Comparison of ENCODE assay signal across 13 mouse cellular contexts in genomic region chr19:27317337-27317736, GRCm38 (mm10). TPM values are rescaled to one million over a fixed set of nuclear protein-coding genes. Genes with fewer than 3 reads are reported as not detected.
DNase-seq lines count a peak whose midpoint lies in the region; ATAC-seq and TF ChIP-seq lines count a peak whose summit lies in the region.
"Had no signal": no experiment of that assay in that cellular context is flagged by ENCODE, and none has a peak within 500 bp of the region (broad histone marks: within the 10 kb centered on the region; RNA-seq: fewer than 3 reads in every experiment).

No protein-coding gene starts in this region.

- ATAC-seq in heart, embryonic 12.5 days (ENCODE audit: insufficient number of reproducible peaks, low FRiP score): no peak
- ATAC-seq in midbrain, embryonic 14.5 days (ENCODE audit: low FRiP score, low TSS enrichment): no peak
- ATAC-seq in midbrain, embryonic 13.5 days: no peak
- ATAC-seq: Patski had no signal

- no peaks in the 10 kb centered on the region for H3K36me3 ChIP-seq in heart, embryonic 12.5 days
- no peaks in the 10 kb centered on the region for H3K36me3 ChIP-seq in midbrain, embryonic 14.5 days (ENCODE audit: control insufficient read depth, insufficient read depth, low read length)
- no peaks in the 10 kb centered on the region for H3K36me3 ChIP-seq in midbrain, embryonic 13.5 days
- no peaks in the 10 kb centered on the region for H3K36me3 ChIP-seq in thymus, adult 2 months (ENCODE audit: control insufficient read depth, insufficient read depth, low read length)

- no peaks in the 10 kb centered on the region for H3K9me3 ChIP-seq in heart, embryonic 12.5 days (replicated peaks)
- no peaks in the 10 kb centered on the region for H3K9me3 ChIP-seq in midbrain, embryonic 14.5 days (ENCODE audit: control insufficient read depth, low read length)
- H3K9me3 ChIP-seq in midbrain, embryonic 13.5 days: no peaks in the 10 kb centered on the region

- H3K9ac ChIP-seq in heart, embryonic 12.5 days: no peak overlapping the region
- H3K9ac ChIP-seq in midbrain, embryonic 14.5 days (replicated peaks; ENCODE audit: low read length): no peak overlapping the region
- H3K9ac ChIP-seq in midbrain, embryonic 13.5 days (replicated peaks): no peak overlapping the region
- H3K9ac ChIP-seq: lung, embryonic 14.5 days had no signal

- WGBS in heart, embryonic 12.5 days: 53% methylated on average over 5 of the region's 5 CpGs
- WGBS in midbrain, embryonic 14.5 days: 47% methylated on average over 5 of the region's 5 CpGs
- WGBS in midbrain, embryonic 13.5 days: 40% methylated on average over 5 of the region's 5 CpGs
- WGBS in thymus, adult 2 months: 86% methylated on average over 5 of the region's 5 CpGs

- H3K27ac ChIP-seq in heart, embryonic 12.5 days (ENCODE audit: poor library complexity, severe bottlenecking): no peak overlapping the region
- H3K27ac ChIP-seq in midbrain, embryonic 14.5 days (replicated peaks; ENCODE audit: low read depth, low read length): no peak overlapping the region
- H3K27ac ChIP-seq in midbrain, embryonic 13.5 days: no peak overlapping the region
- H3K27ac ChIP-seq in thymus, adult 2 months (ENCODE audit: control insufficient read depth, insufficient read depth, low read length): no peak overlapping the region
- H3K27ac ChIP-seq: stomach, postnatal 0 days had no signal

- peaks cover 3% of the 10 kb centered on the region for H3K4me1 ChIP-seq in heart, embryonic 12.5 days (replicated peaks)
- no peaks in the 10 kb centered on the region for H3K4me1 ChIP-seq in midbrain, embryonic 14.5 days (ENCODE audit: control insufficient read depth, insufficient read depth, low read length)
- H3K4me1 ChIP-seq in midbrain, embryonic 13.5 days (replicated peaks): 0 out of 2 replicates have a peak, but pooled peaks cover under 1% of the 10 kb centered on the region
- H3K4me1 ChIP-seq in thymus, adult 2 months (replicated peaks; ENCODE audit: control insufficient read depth, insufficient read depth, low read length): no peaks in the 10 kb centered on the region

- H3K27me3 ChIP-seq in heart, embryonic 12.5 days (replicated peaks): no peaks in the 10 kb centered on the region
- no peaks in the 10 kb centered on the region for H3K27me3 ChIP-seq in midbrain, embryonic 14.5 days (ENCODE audit: control insufficient read depth, insufficient read depth, low read length)
- H3K27me3 ChIP-seq in midbrain, embryonic 13.5 days: no peaks in the 10 kb centered on the region
- H3K27me3 ChIP-seq in thymus, adult 2 months (ENCODE audit: control insufficient read depth, insufficient read depth, low read length): no peaks in the 10 kb centered on the region

- H3K4me2 ChIP-seq in heart, embryonic 12.5 days: no peak overlapping the region
- H3K4me2 ChIP-seq in midbrain, embryonic 14.5 days (ENCODE audit: low read length): no peak overlapping the region
- no peak overlapping the region for H3K4me2 ChIP-seq in midbrain, embryonic 13.5 days (replicated peaks)
- H3K4me2 ChIP-seq: lung, embryonic 14.5 days had no signal

- DNase-seq in heart, adult 11 months: peak; percentile 87
- DNase-seq in midbrain, embryonic 14.5 days: peak; percentile 11
- DNase-seq in frontal cortex, adult 2 months (ENCODE audit: extremely low spot score in 1 of 2, low spot score in 1 of 2): peak; percentile 3 to 45
- DNase-seq in retina, postnatal 1 day: peak; percentile 40
- DNase-seq in thymus, postnatal 4 days: no peak
- no peak for DNase-seq in thymus, adult 2 months
- DNase-seq: cerebellum, postnatal 25 days; kidney, adult 18-20 months; lung, embryonic 14.5 days had no signal

- TF ChIP-seq CTCF in thymus, adult 2 months (IDR thresholded peaks at IDR 0.05; ENCODE audit: borderline replicate concordance, control insufficient read depth, extremely low read depth, insufficient read depth, low read length, poor library complexity): no peak

- no peak overlapping the region for H3K4me3 ChIP-seq in heart, embryonic 12.5 days
- H3K4me3 ChIP-seq in midbrain, embryonic 14.5 days (replicated peaks; ENCODE audit: low read depth, low read length): no peak overlapping the region
- H3K4me3 ChIP-seq in midbrain, embryonic 13.5 days (replicated peaks): no peak overlapping the region
- no peak overlapping the region for H3K4me3 ChIP-seq in thymus, adult 2 months (ENCODE audit: control insufficient read depth, insufficient read depth, low read length)

- TF ChIP-seq POLR2A in thymus, adult 2 months (IDR thresholded peaks at IDR 0.05; ENCODE audit: control insufficient read depth, extremely low read depth, insufficient read depth, low read length, poor library complexity): no peak

RNA-seq across cellular contexts. Expression of gene Kcnv2, which starts 5.1 kb away (rescaled TPM):
- 0.10 and 0.15 TPM in 2 replicates for polyA plus RNA-seq in heart, embryonic 12.5 days (2016; fragmentation: Nextera tagmentation; extraction: Ambion mirVana)
- 0.07 and 0.08 TPM in 2 replicates for polyA plus RNA-seq in midbrain, embryonic 14.5 days (2014; fragmentation: Nextera tagmentation; extraction: Ambion mirVana)
- 0.04 TPM in 1 of 2 replicates, not detected in the other for polyA plus RNA-seq in midbrain, embryonic 13.5 days (2015; fragmentation: Nextera tagmentation; extraction: Ambion mirVana)
- not detected in 2 replicates for polyA plus RNA-seq in frontal cortex, adult 2 months (2012; rRNA removed)
- polyA plus RNA-seq in thymus, adult 2 months (2012; rRNA removed): 0.04 and 0.15 TPM in 2 replicates
- polyA plus RNA-seq: lung, embryonic 14.5 days; Patski had no signal

Comparison
In these comparisons a context has a peak if more than half of its experiments do, and no peak if none do; other contexts are left out.
1. DNase-seq: peak in heart, adult 11 months (single experiment), midbrain, embryonic 14.5 days (single experiment), frontal cortex, adult 2 months (2 of 2) and retina, postnatal 1 day (single experiment); none in thymus, postnatal 4 days (single experiment) and thymus, adult 2 months (single experiment).